Mouse (Mus musculus): ENCODE results near the gene Galr2.

Galr2 gene

DNA sequence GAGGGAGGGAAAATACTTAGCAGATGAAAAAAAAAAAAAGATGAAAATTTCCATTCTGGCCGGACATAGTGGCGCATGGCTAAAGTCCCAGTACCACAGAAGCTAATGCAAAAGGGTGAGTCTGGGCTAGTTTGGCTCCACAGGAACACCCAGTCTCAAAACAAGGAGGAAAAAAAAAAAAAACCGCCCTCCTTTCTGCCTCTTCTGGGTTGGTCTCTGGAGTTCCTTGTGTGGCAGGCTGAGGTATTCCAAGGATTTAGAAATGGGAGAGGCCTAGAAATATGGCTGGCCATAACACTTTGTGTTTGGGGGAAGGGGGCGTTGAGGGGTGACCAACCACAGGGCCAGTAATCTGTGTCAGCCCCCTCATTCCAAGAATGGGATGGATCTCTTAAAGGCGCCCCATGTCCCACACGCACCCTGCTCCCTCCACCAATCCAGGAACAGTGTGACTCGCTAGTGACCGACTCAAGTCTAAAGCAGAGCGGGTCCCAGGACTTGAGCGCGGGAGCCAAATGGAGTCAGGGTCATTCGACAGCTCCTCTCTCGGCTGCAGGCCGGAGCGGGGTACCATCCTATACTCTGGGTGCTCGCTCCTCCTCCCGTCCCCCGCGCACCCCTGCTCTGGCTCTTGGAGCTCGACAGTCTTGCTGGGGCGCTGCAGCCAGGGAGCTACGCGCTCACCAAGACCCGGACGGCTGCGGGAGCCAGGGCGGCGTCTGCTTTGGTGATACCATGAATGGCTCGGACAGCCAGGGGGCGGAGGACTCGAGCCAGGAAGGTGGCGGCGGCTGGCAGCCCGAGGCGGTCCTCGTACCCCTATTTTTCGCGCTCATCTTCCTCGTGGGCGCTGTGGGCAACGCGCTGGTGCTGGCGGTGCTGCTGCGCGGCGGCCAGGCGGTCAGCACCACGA lies at the start of gene Galr2:
Gene Galr2, plus strand, starts transcription at position 189 of the 913 bp plus-strand sequence.
- 7% methylated on average over 48 of the region's 48 CpGs for WGBS

DNA sequence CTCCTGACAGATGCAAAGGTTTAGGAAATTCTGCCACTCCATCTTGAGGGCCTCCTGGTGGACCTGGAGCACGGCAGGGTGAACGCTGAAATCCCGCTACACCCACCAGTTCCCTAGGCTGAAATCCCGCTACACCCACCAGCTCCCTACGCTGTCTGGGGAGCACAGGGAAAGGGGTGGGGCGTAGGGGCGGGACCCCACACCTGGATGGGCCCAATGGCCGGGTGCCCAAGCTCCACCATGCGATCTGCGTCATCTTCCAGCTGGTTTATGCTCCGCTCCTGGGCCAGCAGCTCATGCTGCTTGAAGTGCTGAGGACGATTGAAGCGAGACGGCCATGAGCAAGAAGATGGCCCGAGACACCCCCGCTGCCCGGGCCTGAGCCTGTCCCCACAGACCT lies 48.3 kb upstream of the Galr2 start:
- WGBS = 33% methylated on average over 17 of the region's 17 CpGs

DNA sequence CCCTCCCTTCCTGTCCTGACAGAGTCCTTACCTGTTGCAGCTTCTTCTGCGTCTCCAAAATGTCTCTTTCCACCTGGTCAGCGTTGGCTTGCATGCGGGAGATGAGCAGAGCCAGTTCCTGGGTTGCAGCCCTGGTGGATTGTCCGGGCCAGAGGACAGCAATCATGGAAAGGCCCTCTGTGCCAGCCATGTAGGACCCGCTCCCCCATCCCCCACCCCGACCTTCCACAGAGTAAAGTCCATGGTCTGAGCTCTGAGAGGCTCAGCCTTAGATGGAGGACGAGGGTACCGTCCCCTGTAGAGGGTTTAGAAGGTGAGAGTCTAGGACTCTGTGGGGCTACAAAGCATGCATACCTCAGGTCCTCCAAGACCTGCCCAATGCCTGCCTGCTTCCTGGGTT lies 45.8 kb upstream of the Galr2 start:
- WGBS = 88% methylated on average over 8 of the region's 8 CpGs

DNA sequence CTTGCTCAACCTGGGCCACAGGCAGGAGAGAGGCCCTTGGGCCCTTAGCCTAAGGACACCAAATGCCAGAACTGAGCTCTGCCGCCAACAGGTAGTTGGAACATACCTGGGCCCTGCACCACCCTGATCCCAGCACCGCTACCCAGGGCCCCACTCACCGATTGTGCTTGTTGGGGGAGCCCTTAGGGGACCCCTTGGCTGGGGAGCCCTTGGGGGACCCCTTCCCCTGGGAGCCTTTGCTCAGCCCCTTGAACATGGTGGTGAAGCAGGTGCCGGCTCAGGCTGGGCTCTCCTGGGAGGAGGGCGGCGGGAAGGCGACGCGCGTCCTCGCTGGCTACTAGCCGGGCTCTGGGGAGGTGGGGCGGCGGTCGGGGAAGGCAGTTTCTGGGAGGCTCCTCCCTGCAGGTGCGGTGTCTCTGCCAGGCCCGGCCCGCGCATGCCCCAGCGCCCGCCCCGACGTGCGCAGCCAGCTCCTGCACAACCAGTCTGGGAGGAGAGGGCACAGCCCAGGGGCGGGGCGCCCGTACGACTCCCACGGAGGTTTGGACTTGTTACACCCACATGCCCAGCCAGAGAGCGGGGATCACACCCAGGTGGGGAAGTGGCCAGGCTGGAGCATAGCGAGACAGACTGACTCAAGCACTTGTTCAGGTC lies 42.9 kb upstream of the Galr2 start, which contains the start of gene Evpl:
Gene Evpl, minus strand, starts transcription at position 336 of the 654 bp plus-strand sequence.
- 27% methylated on average over 31 of the region's 31 CpGs for WGBS

DNA sequence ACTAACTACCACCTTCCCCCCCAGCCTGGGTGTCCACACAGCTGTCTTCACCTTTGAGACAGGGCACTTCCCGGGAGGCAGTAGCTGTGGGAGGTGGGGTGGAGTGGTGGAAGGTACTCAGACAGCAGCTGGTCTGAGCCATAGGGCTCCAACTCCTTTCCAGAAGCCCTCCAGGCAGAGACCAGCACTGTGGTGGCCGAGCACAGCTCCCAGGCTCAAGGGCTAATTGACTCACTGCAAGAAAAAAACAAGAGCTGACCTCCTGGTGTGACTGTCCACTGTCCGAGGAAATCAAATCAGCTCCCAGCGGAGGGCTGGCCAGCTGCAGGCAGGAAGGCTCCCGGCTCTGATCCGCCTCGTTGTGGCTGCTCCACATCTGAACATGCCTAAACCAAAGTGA lies 40.9 kb upstream of the Galr2 start:
- 57% methylated on average over 7 of the region's 7 CpGs for WGBS

DNA sequence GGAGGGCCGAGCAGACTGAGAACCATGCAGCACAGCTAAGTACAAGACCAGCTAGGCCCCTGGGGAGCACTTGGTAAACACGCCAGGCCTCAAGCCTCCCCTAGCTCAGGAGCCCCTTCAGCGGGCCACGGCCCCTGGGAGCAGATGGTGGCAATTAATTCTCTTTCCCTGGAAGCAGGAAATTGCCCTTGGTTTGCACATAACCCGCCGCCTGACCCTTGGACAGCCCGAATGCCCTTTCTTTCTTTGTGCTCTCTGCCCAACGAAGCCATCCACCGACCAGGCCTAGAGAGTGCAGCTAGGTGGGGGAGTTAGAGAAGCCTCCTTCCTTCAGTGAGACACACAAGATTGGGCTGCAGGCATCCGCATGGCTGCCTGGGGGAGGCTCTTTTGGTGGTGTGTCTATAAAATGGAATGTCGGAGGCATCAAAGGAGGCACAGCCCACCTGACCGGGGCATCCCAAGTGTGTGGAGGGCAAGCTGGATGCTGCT lies 38.9 kb upstream of the Galr2 start:
- WGBS = 82% methylated on average over 12 of the region's 12 CpGs

DNA sequence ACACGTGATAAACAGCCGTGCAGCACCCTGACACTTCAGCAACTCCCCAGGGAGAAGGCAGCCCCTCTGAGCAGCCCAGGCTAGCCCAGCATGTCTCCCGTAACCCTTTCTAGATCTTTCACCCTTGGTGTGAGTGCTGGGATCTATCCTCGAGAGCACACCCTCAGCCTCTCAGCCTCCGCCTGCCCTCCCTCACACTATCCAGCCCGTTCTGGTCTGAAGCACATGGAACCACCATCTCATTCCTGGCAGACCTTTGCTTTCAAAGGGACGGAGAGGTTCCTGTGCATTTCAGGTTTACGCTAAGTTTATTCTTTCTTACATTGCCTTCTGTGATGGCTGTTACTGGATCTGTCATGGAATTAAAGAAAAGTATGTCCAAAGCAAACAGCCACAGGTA lies 36.2 kb upstream of the Galr2 start:
- 86% methylated on average over 8 of the region's 8 CpGs for WGBS

DNA sequence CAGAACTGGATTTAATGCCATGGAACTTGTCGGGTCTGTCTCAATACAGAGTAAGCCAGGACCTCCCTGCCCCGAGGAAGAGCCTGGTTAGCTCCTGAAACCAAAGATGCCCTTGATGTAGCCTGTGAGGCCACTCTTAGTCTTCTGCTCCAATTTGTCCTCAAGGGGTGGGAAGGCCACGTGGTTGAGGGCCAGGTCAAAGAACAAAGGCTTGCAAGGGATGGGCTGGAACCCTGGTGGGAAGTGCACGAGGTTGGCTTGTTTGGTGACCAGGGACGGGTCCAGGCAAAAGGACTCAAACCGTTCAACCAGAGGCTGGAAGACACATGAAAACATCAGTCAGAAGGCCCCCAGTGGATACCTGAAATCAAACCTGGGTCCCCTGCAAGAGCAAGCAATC lies 35.1 kb upstream of the Galr2 start:
- 79% methylated on average over 6 of the region's 6 CpGs for WGBS

DNA sequence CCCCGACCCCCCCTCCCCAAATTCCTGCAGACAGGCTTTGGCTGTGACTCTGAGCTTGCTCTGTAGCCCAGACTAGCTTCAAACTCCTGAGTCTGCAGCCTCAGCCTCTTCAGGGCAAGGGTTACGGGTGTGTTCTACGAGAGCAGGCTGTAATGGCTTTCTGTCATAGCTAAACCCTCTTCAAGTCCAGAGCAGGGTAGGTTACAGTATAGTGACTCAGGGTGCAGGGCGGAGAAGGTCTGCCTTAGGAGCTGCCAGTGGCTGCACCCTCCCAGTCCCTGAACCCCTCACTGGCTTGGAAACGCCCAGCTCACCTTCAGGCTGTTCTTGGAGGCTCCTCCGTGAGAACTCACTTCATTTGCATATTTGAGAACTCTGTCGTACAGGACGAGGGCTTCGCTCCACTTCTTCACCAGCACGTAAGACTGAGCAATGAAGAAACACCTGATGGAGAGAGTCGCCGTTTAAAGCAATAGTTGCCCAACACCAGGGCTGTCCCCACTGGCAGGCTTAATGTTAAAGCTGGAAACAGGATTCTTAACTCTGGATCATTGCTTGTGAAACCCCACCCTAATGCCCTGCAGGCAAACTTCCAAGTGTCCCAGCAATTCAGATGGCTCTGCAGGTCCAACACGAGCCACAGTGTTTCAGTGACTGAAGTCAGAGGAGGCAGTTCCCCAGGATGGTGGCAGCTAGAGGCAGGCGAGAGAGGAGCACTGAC lies 33.1 kb upstream of the Galr2 start:
- WGBS = 83% methylated on average over 14 of the region's 14 CpGs

DNA sequence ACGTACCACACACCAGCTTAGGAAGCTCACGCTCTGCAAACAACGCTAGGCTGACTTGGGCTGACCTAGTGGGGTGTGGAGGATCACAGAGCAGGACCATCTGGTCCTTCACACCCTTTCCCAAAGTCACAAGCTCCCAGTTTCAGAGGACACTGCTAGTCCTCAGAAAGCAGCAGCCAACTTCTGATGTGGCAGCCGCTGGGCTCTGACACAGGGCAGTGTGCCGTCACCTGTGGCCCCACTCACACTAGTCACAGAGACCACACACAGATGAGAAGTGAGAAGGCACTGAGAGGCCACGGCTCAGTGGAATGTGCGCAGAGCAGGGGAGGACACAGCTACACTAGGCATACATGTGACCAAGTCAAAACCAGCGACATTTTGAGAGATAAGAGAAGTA lies 29.8 kb upstream of the Galr2 start:
- WGBS = 93% methylated on average over 8 of the region's 8 CpGs

DNA sequence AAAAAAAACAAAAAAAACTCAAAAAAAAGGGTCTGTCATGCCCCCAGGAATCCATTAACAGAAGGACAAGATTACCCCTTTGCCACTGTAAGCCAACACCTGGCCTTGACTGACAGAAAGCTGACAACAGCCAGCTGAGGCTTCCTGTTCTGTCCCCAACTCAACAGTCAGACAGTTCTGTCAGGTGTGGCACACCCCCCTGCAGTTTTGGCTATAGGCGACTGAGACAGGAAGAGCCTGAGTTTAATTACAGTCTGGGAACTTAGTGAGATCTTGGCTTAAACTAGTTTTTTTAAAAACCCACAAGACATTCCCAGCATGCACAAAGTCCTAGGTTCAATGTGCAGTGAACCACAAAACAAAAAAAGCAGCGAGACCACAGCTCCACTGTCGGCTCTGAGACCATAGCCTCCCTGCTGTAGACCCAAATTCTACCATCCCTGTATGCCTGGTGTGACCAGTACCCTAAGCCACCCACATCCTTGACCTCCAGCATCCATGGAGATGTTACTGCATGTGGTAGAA lies 27.6 kb upstream of the Galr2 start:
- 86% methylated on average over 3 of the region's 3 CpGs for WGBS

DNA sequence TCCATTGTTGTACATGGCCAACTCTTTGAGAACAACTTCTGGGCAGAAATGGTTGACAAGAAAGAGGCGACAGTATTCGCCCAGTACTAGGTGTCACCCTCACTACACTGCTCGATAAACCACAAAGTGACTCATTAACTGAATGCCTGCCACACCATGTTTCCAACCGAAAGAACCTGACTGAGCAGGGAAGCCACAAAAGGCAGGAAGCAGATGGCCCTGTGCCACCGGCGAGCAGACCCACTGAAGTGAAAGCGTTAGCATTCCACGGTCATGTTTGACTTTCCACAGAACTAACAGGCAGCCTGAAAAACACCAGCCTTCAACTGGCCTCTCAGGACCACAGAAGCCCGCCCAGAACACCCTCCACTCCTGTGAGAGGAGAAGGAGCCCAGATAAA lies 26.1 kb upstream of the Galr2 start:
- WGBS = 56% methylated on average over 9 of the region's 9 CpGs

DNA sequence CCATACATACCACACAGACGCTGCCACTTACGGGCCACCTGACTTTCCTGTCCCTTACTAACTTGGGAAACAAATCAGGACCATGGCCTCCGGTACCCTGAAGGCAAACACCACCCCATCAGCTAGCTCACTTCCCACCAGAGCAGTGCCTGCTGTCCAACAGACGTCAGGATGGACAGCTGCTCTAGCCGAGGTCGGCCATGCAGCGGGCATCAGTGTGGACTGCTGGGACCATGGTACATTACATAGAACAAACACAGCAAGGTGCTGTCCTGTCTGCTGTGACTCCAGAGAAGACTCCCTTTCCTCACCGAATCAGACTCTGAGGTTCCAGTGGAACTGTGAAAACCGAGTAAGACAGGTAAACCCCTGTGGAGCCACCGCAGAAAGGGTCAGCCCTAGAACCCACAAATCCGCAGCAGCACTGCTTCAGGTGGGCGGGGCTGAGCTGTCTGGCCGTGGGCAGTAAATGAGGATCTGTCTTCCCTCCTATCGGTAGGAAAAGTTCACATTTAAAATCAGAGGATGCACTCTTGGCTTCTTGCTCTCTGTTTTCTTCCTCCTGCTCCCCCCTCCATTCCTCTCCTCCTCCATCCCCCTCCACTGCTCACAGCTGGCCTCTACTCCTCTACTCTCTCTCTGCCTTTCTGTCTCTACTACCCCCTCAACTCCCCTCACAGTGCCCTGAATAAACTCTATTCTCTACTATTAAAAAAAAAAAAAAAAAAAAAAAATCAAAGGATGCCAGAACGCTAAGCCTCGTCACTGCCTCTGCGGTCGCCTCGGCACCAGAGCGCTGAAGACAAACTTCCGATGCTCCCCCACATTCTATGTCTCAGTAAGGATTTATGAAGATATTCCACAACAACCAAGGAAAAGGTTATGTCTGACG lies 25.4 kb upstream of the Galr2 start:
- WGBS = 58% methylated on average over 22 of the region's 22 CpGs

DNA sequence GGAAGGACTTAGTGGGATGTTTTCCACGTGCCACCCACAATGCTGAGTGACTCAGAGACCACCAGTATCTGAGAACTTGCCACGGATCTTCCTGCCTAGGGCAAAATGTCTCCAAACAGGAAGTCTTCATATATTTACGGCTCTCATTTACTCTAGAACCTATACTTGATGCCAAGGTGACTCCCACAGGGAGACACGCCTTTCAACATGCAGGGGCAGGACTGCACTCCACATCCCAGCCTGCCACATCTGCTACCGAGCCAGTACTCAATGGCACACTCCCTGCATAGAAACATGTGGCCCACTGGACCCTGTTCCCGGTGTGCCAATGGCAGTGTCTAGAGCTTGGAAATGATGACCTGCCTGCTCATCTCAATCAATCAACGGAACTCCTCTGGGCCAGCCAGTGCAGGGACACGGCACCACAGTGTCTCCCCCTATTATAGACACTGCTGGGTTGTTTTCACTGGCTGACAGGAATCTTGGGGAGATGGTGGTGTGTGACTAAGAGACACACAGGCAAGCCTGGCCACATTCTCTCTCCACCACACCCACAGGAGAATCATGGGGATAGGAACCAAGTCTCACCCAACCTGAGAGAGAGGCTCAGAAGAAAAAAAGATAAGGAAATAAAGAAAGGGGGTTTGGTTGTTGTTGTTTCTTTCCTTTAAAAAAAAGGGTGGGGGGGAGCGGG lies 24.6 kb upstream of the Galr2 start:
- WGBS = 52% methylated on average over 9 of the region's 9 CpGs

DNA sequence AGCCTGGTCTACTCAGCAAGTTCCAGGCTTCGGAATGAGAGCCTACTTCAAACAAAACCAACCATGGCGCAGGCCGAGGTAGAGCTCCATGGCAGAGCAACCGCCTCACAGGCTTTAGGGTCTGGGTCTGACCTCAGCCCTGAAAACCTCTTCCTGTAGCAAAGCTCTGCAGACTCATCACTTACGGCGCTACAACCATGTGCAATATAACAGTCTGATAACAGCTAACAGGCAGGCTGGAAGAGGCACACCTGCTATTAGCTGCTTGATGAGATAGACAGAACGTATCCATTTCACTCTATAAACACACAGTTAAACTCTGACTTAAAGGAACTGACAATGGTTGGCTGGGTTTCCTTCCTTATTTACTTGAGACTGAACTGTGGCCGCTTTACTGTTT lies 21.3 kb upstream of the Galr2 start:
- 90% methylated on average over 8 of the region's 8 CpGs for WGBS

DNA sequence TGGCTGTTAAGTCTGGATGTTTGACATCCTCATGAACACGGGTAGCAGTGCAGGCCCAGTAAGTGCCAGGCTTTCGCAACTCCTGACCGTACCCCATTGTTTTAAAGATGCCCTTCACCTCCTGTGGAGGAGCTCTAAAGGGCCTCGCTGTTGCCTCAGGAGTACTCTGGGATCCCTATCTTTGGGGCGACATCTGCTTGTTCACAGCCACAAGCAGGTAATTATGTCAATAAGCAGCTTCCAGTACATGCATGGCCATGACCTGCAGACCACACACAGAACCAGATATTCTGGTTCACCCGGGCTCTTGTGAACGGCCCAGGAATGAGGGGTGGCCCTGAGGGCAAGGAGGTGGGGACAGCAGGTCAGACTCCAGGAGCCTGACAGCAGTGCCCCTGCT lies 20.5 kb upstream of the Galr2 start:
- 93% methylated on average over 7 of the region's 7 CpGs for WGBS

DNA sequence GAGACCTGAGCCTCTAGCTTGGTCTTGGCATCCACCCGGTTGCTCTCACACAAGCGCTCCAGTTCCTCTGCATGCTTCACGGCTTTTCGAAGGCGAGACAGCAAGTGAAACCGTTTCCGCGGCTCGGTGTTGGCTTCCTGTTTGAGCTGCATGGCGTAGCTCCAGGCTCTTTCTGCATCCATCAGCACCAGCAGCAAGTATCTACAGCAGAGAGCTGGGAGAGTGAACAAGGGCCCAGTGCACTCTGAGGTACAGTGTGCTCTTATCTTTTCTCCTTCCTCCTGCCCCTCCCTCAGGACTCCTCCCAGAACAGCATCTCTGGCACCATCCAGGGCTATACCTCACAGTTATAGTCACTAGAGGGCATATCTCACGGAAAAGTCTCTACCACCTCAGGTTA lies 15.4 kb upstream of the Galr2 start:
- 52% methylated on average over 11 of the region's 11 CpGs for WGBS

DNA sequence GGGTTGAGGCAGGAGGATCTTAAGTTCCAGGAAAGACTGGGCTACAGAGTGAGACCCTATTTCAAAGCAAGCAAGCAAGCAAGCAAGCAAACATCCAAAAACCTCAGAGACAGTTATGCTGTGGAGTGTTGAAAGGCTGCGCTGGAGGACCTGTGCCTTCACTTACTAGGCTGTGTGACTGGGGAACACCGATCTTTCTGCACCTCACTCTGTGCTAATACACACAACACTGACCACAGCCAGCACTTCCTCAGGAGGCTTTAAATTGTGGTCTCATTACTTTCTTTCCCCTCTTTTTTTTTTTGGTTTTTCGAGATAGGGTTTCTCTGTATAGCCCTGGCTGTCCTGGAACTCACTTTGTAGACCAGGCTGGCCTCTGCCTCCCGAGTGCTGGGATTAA lies 14.9 kb upstream of the Galr2 start:
- 90% methylated on average over 4 of the region's 4 CpGs for WGBS

DNA sequence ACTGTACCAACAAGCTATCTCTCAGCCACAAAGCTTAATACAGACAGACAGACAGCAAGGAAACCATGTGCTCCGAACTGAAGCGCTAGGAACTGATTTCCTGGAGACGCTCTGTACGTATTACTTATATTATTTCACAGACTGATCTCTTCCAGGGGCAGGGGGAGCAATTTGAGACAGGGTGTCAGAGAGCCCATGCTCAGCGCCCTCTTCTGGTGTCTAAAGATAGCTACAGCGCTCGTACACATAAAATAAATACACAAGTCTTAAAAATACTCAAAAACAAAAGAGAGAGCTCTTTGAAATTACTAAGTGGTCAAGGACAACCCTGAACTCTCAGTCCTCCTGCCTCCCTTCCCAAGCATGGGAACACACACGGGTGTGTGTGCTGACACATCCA lies 13.1 kb upstream of the Galr2 start:
- WGBS = 84% methylated on average over 8 of the region's 8 CpGs

DNA sequence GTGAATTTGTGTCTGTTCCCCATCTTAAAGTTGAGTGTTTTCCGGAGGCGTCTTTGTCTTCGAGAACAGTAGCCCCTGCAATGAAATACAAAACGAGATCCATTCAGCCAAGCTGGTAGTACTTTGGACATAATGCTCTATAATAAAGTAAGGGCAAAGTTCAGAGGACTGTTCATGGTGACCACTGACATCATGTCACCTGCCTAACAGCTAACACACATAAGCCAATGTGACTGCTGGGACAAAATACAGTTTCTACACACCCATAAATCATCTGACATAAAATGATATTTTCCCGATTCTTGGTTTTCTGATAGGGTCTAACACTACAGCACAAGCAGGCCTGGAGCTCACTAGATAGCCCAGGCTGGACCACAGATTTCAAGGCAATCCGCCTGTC lies 12.4 kb upstream of the Galr2 start:
- WGBS = 96% methylated on average over 6 of the region's 6 CpGs

All from cerebral cortex, adult 2 months (tissue).